Mouse (Mus musculus): Measurements from ENCODE around the gene Dusp10. TPM values are rescaled to one million over a fixed set of nuclear protein-coding genes. Genes with fewer than 3 reads are reported as not detected.
A peak's percentile ranks its signal among the peaks of the same experiment; 100 is the strongest.

Dusp10 gene
- polyA plus RNA-seq, 1 experiment from 2014 or later, result 7.5 TPM

DNA sequence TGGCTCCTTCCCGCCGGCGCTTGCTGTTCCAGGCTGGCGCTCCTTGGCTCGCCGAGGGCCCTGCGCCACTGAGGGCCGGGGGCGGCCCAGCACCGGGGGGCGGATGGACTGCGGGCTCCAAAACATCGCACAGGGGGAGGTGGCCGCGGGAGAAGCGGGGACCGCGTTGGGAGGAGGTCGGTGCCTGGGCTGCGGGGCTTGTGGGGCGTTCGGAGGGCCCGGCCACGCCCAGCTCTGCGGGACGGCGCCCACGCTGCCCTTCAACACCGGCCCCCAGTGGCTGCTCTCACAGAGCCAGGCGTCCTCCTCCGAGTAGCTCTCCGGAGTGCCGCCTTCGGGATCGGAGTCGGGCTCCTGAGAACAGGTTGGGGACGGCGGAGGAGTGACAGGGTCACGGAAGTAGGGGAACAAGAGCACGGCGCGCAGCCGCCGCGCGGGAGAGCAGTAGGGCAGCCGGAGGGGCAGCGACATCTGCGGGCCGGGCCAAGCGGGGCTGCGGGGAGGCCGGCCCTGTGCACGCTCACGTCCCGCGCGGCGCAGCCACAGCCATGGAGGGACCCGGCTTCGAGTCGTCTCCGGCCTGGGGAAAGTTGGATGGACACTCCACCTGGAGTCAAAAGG lies 20.4 kb downstream of the Dusp10 start:
- no peaks in the 10 kb centered on the region for H3K27me3 ChIP-seq
- H3K4me3 ChIP-seq, result peak overlapping the region; percentile 64
- peak overlapping the region; percentile 83 for H3K9ac ChIP-seq
- no peaks in the 10 kb centered on the region for H3K9me3 ChIP-seq (replicated peaks)
- H3K4me1 ChIP-seq, result peaks cover 27% of the 10 kb centered on the region
- H3K4me2 ChIP-seq (replicated peaks), result peak overlapping the region; percentile 75
- under 1% methylated on average over 63 of the region's 63 CpGs for WGBS
- peak overlapping the region; percentile 96 for H3K27ac ChIP-seq
- peak; percentile 82 for ATAC-seq (ENCODE audit: low FRiP score)
- H3K36me3 ChIP-seq, result no peaks in the 10 kb centered on the region; the same call in 1 of the 2 replicates

DNA sequence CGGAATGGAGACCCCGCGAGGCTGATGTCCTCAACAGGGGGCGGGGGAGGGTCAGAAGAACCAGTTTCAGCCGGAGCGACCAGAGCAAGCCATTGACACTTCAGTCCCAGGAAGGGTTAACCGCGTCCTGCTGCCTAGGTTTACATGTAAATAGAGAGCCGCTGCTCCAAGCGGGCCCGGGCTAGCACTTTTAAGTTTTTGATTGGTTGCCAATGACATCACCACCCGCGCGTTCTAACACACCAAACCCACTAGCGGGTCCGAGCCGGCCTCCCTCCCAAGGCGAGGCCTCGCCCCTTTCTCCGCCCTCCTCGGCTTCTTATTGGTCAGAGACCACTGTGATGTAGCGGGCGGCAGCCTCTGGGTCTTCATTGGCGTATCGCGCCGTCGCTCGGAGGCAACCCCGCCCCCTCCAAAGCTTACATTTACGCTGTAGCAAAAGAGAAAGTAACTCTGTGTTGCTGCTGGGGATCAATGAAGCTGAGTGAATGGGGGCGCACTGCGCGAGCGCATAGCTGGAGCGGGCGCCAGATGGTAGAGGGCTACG lies 21.0 kb downstream of the Dusp10 start, which contains the start of gene 1700056E22Rik:
TSS of gene 1700056E22Rik (minus strand) at position 291 of the 547 bp plus-strand sequence.
- ATAC-seq (ENCODE audit: low FRiP score), result peak; percentile 99
- H3K36me3 ChIP-seq, result no peaks in the 10 kb centered on the region; the same call in 1 of the 2 replicates
- no peaks in the 10 kb centered on the region for H3K9me3 ChIP-seq (replicated peaks)
- peaks cover 27% of the 10 kb centered on the region for H3K4me1 ChIP-seq
- H3K4me2 ChIP-seq (replicated peaks), result peak within 1 kb of the TSS; percentile 75
- no peaks in the 10 kb centered on the region for H3K27me3 ChIP-seq
- peak within 1 kb of the TSS; percentile 64 for H3K4me3 ChIP-seq
- peak within 1 kb of the TSS; percentile 96 for H3K27ac ChIP-seq
- peak within 1 kb of the TSS; percentile 83 for H3K9ac ChIP-seq
- 0% methylated on average over 38 of the region's 38 CpGs for WGBS

DNA sequence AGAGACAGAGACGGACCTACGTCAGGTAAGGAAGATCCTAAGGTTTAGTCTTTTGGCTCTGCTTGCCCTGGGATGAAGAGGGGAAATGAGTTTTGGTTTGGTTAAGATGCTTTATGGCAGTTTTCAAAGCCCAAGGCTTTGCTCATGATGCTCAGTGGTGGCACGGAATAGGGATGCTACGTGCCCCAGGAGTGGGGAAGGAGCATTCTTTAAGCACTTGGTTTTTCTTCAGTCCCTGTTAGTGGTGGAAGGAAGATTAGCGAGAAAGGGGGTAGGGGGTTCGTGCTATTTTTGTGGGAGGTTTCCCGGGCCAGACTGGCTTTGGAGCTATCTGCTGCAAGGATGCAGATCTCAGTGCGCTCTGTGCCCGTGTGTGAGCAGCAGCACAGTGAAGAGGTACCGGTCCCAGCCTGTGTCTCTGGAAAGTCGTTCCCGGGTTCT lies 21.7 kb downstream of the Dusp10 start:
- Histone ChIP-seq H3K9ac (peak overlapping the region; percentile 59), H3K36me3 (no peaks in the 10 kb centered on the region; the same call in 1 of the 2 replicates), H3K9me3 (replicated peaks) (no peaks in the 10 kb centered on the region), H3K27ac (peak overlapping the region; percentile 79), H3K4me2 (replicated peaks) (peak overlapping the region; percentile 75), H3K4me3 (peak overlapping the region; percentile 64), H3K27me3 (no peaks in the 10 kb centered on the region), H3K4me1 (peaks cover 27% of the 10 kb centered on the region)
- under 1% methylated on average over 12 of the region's 12 CpGs for WGBS
- no peak for ATAC-seq (ENCODE audit: low FRiP score)

DNA sequence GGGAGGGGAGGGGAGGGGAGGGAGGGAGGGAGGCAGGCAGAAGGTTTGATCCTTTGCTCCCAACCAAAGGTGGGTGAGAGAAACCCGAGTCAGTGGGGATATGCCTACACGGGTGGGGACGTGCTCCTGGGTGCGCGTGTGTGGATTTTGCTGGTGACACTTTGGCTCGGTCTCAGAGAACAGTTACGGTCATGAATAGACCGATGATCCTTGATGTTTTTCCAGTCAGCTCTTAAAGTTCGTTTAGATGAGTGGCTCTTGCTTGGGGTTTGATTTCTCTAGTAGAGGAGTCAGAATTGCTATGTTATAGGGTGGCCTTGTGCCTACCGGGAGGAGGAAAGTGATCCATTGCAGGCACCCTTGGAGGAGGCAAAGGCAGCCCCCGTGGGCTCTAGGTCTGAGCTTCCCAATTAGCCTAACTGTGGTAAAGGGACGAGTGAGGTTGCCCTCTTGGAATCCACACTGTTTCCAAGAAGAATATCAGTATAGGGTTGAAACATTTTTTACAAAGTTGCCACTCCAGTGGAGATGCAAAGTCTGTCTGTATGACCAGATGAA lies 22.3 kb downstream of the Dusp10 start:
- no peaks in the 10 kb centered on the region for H3K9me3 ChIP-seq (replicated peaks)
- H3K9ac ChIP-seq, result peak overlapping the region; percentile 59
- H3K4me3 ChIP-seq, result peak overlapping the region; percentile 64
- WGBS, result 7% methylated on average over 12 of the region's 12 CpGs
- H3K4me2 ChIP-seq (replicated peaks), result peak overlapping the region; percentile 75
- H3K27ac ChIP-seq, result no peak overlapping the region
- H3K4me1 ChIP-seq, result peaks cover 30% of the 10 kb centered on the region
- ATAC-seq (ENCODE audit: low FRiP score), result no peak
- no peaks in the 10 kb centered on the region for H3K27me3 ChIP-seq
- no peaks in the 10 kb centered on the region; the same call in 1 of the 2 replicates for H3K36me3 ChIP-seq

DNA sequence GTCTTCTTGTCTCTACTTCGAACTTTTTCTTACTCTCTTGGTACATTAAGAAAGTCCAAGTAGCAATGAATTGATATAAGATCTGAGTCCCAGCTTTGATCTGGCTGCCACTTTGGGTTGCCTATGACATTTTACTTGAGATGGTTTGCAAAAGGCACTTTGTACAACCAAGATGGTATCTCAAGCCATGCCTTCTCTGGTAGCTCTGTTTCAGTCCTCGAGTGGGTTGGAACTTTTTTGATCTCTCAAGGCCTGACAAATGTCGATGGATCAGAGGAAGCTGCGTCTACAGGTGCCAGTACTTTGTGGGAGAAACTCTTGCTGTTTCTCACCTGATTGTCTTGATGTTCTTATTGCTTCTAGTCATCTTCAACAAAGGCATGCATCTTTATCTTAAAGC lies 24.7 kb downstream of the Dusp10 start:
- Histone ChIP-seq H3K4me1 (peaks cover 41% of the 10 kb centered on the region), H3K9me3 (replicated peaks) (no peaks in the 10 kb centered on the region), H3K9ac (no peak overlapping the region), H3K27ac (no peak overlapping the region), H3K4me2 (replicated peaks) (no peak overlapping the region), H3K36me3 (no peaks in the 10 kb centered on the region; the same call in 1 of the 2 replicates), H3K4me3 (no peak overlapping the region), H3K27me3 (no peaks in the 10 kb centered on the region)
- WGBS, result 89% methylated on average over 4 of the region's 4 CpGs
- ATAC-seq (ENCODE audit: low FRiP score), result no peak

DNA sequence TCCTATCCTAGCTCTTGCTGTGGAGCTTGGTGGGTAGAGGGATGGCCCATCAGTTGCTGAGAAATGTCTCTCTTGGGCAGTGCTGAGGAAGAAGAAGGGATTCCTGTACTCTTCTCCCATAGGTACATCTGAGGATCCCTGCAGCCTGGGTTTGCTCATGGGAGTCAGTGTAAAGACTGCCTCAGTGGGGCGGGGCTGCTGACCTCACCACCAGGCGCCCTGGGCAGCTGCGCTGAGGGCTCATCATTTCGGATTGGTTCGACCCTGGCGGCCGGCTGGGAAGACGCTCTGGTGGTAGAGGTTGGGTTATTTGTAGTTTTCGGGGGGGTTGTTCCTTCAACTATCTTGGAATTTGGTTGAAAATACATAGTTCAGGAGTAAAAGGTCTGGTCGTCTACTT lies 26.2 kb downstream of the Dusp10 start:
- WGBS, result 92% methylated on average over 10 of the region's 10 CpGs
- no peak overlapping the region for H3K27ac ChIP-seq
- H3K4me1 ChIP-seq, result peaks cover 35% of the 10 kb centered on the region
- no peak overlapping the region for H3K4me3 ChIP-seq
- H3K9me3 ChIP-seq (replicated peaks), result no peaks in the 10 kb centered on the region
- H3K27me3 ChIP-seq, result no peaks in the 10 kb centered on the region
- ATAC-seq (ENCODE audit: low FRiP score), result no peak
- no peak overlapping the region for H3K9ac ChIP-seq
- no peak overlapping the region for H3K4me2 ChIP-seq (replicated peaks)
- no peaks in the 10 kb centered on the region; the same call in 1 of the 2 replicates for H3K36me3 ChIP-seq

DNA sequence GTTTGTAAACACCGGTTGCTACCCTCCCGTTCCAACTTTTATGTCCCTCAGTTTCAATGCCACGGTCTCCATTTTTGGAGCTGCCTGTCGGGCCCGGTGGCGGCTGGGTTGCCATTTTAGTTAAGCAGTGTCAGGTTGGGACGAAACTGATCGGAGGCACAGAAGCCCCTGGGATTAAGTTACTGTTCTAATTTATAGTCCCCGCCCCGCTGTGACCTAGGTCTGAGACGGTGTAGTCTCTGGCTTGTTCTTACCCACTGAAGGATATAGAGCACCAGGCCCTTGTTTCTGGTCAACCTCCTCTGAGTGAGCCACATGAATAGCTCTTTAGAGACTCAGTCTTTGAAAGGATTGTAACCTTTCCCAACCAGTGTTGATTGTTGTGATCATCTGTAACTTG lies 27.1 kb downstream of the Dusp10 start:
- Histone ChIP-seq H3K27me3 (no peaks in the 10 kb centered on the region), H3K4me1 (peaks cover 38% of the 10 kb centered on the region), H3K36me3 (no peaks in the 10 kb centered on the region; the same call in 1 of the 2 replicates), H3K27ac (no peak overlapping the region), H3K9me3 (replicated peaks) (no peaks in the 10 kb centered on the region), H3K9ac (no peak overlapping the region), H3K4me2 (replicated peaks) (no peak overlapping the region), H3K4me3 (no peak overlapping the region)
- no peak for ATAC-seq (ENCODE audit: low FRiP score)
- WGBS, result 75% methylated on average over 11 of the region's 11 CpGs

DNA sequence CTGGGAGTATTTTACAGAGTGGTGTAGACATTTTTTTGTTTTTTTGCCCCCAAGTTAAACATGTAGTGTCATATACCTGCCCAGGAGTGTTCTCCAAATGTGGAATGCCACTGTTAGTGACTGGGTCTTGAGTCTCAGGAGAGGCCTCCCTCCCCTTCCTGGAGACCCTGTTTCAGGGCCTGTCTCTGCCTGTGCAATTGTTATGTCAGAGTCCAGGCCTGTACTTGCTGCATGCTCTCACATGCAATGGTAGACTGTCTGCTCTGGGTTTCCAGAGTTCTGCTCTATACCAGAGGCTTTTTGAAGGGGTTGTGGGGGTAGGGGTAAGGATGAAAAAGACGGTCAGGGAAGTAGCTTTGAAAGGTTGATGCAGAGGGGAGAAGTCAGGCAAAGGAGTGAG lies 27.8 kb downstream of the Dusp10 start:
- H3K27me3 ChIP-seq, result no peaks in the 10 kb centered on the region
- no peaks in the 10 kb centered on the region for H3K9me3 ChIP-seq (replicated peaks)
- no peak overlapping the region for H3K27ac ChIP-seq
- 83% methylated on average over 1 of the region's 1 CpGs for WGBS
- no peak overlapping the region for H3K4me3 ChIP-seq
- ATAC-seq (ENCODE audit: low FRiP score), result no peak
- peak overlapping the region; percentile 32; the same call in 1 of the 2 replicates for H3K9ac ChIP-seq
- peaks cover 31% of the 10 kb centered on the region for H3K4me1 ChIP-seq
- no peaks in the 10 kb centered on the region; the same call in 1 of the 2 replicates for H3K36me3 ChIP-seq
- no peak overlapping the region for H3K4me2 ChIP-seq (replicated peaks)

DNA sequence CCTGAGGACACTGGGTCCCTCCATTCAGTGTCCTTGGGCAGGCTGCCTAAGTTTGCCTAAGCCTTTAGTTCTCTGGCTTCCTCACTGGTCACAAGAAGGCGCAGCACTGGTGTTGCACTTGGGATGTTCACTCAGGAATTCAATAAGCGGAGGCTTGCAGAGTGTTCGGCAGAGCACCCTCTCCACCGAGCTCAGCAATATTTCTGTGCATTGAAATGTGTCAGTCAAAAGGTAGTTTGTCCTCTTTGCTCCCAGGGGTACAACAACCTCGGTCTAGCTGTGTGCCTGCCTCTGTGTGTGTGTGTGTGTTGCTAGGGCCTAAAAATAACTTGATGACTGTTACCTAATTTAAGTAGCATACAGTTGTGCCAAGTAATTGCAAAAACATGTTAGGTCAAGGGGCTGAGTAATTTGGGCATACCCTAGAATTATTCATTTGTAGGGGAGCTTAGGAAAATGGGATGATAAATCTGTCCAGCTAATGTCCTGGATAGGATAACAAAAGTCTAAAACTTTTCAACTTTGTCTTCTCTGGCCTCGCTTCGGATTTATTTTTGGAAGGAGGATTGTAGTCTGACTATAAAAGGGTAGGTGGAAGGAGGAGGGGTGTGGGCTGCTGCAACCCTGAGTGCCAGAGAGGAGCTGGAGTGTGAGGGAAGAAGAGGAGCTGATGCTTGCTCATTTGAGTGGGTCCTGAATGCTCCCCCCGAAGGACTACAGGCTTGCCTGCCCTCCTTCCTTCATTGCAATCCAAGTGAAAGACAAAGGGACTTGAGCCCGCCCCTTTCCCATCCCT lies 28.9 kb downstream of the Dusp10 start:
- WGBS, result 63% methylated on average over 9 of the region's 9 CpGs
- no peak for ATAC-seq (ENCODE audit: low FRiP score)
- Histone ChIP-seq H3K4me3 (no peak overlapping the region), H3K27me3 (no peaks in the 10 kb centered on the region), H3K36me3 (no peaks in the 10 kb centered on the region; the same call in 1 of the 2 replicates), H3K4me2 (replicated peaks) (no peak overlapping the region), H3K9me3 (replicated peaks) (no peaks in the 10 kb centered on the region), H3K27ac (no peak overlapping the region), H3K4me1 (peaks cover 26% of the 10 kb centered on the region), H3K9ac (no peak overlapping the region)

DNA sequence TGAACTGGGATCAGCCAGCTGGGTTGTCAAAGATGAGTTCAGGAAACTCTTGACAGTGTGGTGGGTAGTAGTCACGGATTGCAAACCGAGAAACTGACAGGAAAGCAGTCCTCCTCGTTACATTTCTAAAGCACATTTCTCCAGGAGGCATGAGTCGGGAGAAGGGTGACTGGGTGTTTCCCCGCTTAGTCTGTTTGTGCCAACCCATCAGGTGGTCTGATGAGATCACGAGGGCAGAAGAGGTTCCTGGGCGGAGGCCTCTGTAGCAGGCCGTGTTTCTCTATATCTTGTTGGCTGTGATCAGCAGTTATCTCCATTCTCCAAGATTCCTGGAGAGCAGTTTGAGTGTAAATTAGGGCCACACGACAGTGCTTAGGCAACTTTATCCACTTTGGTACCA lies 29.6 kb downstream of the Dusp10 start:
- ATAC-seq (ENCODE audit: low FRiP score), result no peak
- H3K27ac ChIP-seq, result no peak overlapping the region

DNA sequence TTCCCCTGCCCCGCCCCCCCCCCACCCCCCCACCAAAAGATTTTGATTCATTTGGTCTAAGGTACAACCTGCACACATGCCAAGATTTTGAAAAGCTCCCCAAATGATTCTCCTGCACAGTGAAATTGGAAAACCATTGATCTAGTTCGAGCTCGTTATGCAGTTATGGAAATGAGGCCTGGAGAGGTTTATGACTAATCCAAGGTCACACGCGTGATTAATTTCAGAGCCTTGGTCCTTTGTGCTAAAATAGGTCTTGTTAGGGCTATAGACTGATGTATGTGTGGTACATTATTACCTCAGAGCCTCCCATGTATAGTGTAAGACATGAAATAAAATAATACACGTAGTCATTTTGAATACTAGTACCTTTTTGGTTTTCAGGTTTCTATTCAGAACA lies 30.3 kb downstream of the Dusp10 start:
- 82% methylated on average over 6 of the region's 6 CpGs for WGBS
- no peaks in the 10 kb centered on the region for H3K36me3 ChIP-seq
- no peak overlapping the region for H3K9ac ChIP-seq
- no peak overlapping the region for H3K4me3 ChIP-seq
- no peak overlapping the region for H3K4me2 ChIP-seq (replicated peaks)
- no peaks in the 10 kb centered on the region for H3K27me3 ChIP-seq
- peaks cover 22% of the 10 kb centered on the region for H3K4me1 ChIP-seq
- H3K27ac ChIP-seq, result no peak overlapping the region
- ATAC-seq (ENCODE audit: low FRiP score), result no peak
- no peaks in the 10 kb centered on the region for H3K9me3 ChIP-seq (replicated peaks)

More for the DNA sequence above, 29.6 kb downstream of the Dusp10 start:
- Histone ChIP-seq H3K4me3 (no peak overlapping the region), H3K9me3 (replicated peaks) (no peaks in the 10 kb centered on the region), H3K36me3 (no peaks in the 10 kb centered on the region), H3K27me3 (no peaks in the 10 kb centered on the region), H3K4me2 (replicated peaks) (no peak overlapping the region), H3K4me1 (peaks cover 22% of the 10 kb centered on the region), H3K9ac (no peak overlapping the region)
- WGBS, result 72% methylated on average over 9 of the region's 9 CpGs

DNA sequence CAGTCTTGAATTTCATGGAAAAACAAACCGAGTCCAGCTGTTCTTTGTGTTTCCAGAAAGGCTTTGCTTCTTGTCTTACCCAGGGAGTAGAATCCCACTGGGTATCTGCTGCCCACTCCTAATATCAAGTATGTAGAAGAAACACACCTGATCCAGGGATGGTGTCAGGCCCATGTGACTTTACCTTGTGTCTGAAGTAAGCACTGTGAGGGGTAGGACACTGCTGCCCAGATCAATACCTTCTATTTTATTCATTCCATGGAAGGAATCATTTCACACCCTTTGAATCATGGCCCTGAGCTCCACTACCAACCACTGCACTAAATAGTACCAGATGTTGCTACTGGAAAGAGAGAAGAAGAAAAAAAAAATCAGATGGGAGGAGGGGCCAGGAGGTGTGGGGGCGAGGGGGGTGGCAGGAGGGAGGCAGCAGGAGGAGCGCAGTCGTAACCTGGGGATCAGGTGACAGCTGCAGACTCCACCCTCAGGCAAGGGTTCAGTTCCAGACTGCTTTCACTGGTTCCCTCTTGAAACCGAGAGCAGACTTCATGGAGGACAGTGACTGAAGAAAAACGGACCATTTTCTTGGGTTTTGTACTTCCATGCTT lies 33.1 kb downstream of the Dusp10 start:
- WGBS, result 45% methylated on average over 6 of the region's 6 CpGs
- H3K27me3 ChIP-seq, result no peaks in the 10 kb centered on the region
- no peak overlapping the region for H3K4me3 ChIP-seq
- H3K4me1 ChIP-seq, result peaks cover 17% of the 10 kb centered on the region
- no peak for ATAC-seq (ENCODE audit: low FRiP score)
- no peaks in the 10 kb centered on the region for H3K9me3 ChIP-seq (replicated peaks)
- H3K36me3 ChIP-seq, result 0 out of 2 replicates have a peak, but pooled peaks cover 3% of the 10 kb centered on the region
- H3K27ac ChIP-seq, result no peak overlapping the region
- H3K9ac ChIP-seq, result no peak overlapping the region
- H3K4me2 ChIP-seq (replicated peaks), result no peak overlapping the region

Data from hindbrain, embryonic 12.5 days (tissue).